Mouse (Mus musculus) retina, embryonic 14.5 days (tissue): ENCODE measurements at regions not wholly inside any gene's neighbourhood (a gene's known extent, or its start where the extent isn't known, plus 50 kb on each side); places are given as distances from the start of the nearest gene placed in this dataset.

ENCODE experiments used
- DNase-seq: peaks from one replicate; pipeline ENCODE4 v3.0.0-alpha.2; 2015; ENCODE audit warnings: low spot score

GRCm38 (mm10) chr6:10156097-10156496 lies 1207.9 kb downstream of the Nxph1 start:
- peak; percentile 55 for DNase-seq

GRCm38 (mm10) chr6:10181590-10182183 lies 1233.5 kb downstream of the Nxph1 start:
- DNase-seq: no peak

- no peak for DNase-seq
These were observed 1237.7 kb downstream of the Nxph1 start for GRCm38 (mm10) chr6:10185971-10186370.
